Mouse (Mus musculus): Measurements from ENCODE around the gene Traf1. TPM values are rescaled to one million over a fixed set of nuclear protein-coding genes. Genes with fewer than 3 reads are reported as not detected.

The Traf1 gene
- polyA plus RNA-seq, 1 experiment from 2014 or later: 61.4 TPM

GRCm38 (mm10) chr2:34989749-34990148, 28.2 kb upstream of the Traf1 start:
- Histone ChIP-seq H3K4me3 (ENCODE audit: low read depth, low read length) (no peak overlapping the region), H3K9me3 (ENCODE audit: low read length) (no peaks in the 10 kb centered on the region), H3K9ac (replicated peaks; ENCODE audit: low read depth) (no peak overlapping the region), H3K27ac (ENCODE audit: low read length) (no peak overlapping the region), H3K4me1 (ENCODE audit: insufficient read depth, low read depth, low read length) (no peaks in the 10 kb centered on the region), H3K36me3 (ENCODE audit: insufficient read depth, low read length) (no peaks in the 10 kb centered on the region), H3K4me2 (replicated peaks; ENCODE audit: low read depth, low read length) (no peak overlapping the region), H3K27me3 (replicated peaks; ENCODE audit: insufficient read depth, low read length) (no peaks in the 10 kb centered on the region)
- TF ChIP-seq CTCF (IDR thresholded peaks at IDR 0.05) (no peak), EP300 (IDR thresholded peaks at IDR 0.05) (no peak)
- no peak for ATAC-seq
- 63% methylated on average over 1 of the region's 1 CpGs for WGBS
- DNase-seq (ENCODE audit: low spot score): no peak

- 44% methylated on average over 1 of the region's 1 CpGs for WGBS
- DNase-seq (ENCODE audit: low spot score) (no peak), ATAC-seq (no peak)
- Histone ChIP-seq H3K4me2 (replicated peaks; ENCODE audit: low read depth, low read length) (no peak overlapping the region), H3K4me1 (ENCODE audit: insufficient read depth, low read depth, low read length) (no peaks in the 10 kb centered on the region), H3K9me3 (ENCODE audit: low read length) (no peaks in the 10 kb centered on the region), H3K4me3 (ENCODE audit: low read depth, low read length) (no peak overlapping the region), H3K27me3 (replicated peaks; ENCODE audit: insufficient read depth, low read length) (no peaks in the 10 kb centered on the region), H3K9ac (replicated peaks; ENCODE audit: low read depth) (no peak overlapping the region), H3K36me3 (ENCODE audit: insufficient read depth, low read length) (no peaks in the 10 kb centered on the region), H3K27ac (ENCODE audit: low read length) (no peak overlapping the region)
- TF ChIP-seq EP300 (IDR thresholded peaks at IDR 0.05) (no peak), CTCF (IDR thresholded peaks at IDR 0.05) (no peak)
Observed at GRCm38 (mm10) chr2:34987595-34987994, 26.0 kb upstream of the Traf1 start.

GRCm38 (mm10) chr2:34984885-34985284, 23.3 kb upstream of the Traf1 start:
- H3K4me1 ChIP-seq (ENCODE audit: insufficient read depth, low read depth, low read length): no peaks in the 10 kb centered on the region
- ATAC-seq: no peak
- 73% methylated on average over 8 of the region's 8 CpGs for WGBS

GRCm38 (mm10) chr2:34982906-34983698, 21.5 kb upstream of the Traf1 start:
- no peak for TF ChIP-seq EP300 (IDR thresholded peaks at IDR 0.05)
- no peak for TF ChIP-seq CTCF (IDR thresholded peaks at IDR 0.05)
- H3K4me2 ChIP-seq (replicated peaks; ENCODE audit: low read depth, low read length): no peak overlapping the region
- H3K9ac ChIP-seq (replicated peaks; ENCODE audit: low read depth): no peak overlapping the region
- H3K27ac ChIP-seq (ENCODE audit: low read length): no peak overlapping the region
- 51% methylated on average over 11 of the region's 11 CpGs for WGBS
- no peak for DNase-seq (ENCODE audit: low spot score)
- H3K9me3 ChIP-seq (ENCODE audit: low read length): no peaks in the 10 kb centered on the region
- H3K36me3 ChIP-seq (ENCODE audit: insufficient read depth, low read length): no peaks in the 10 kb centered on the region
- ATAC-seq: no peak
- H3K27me3 ChIP-seq (replicated peaks; ENCODE audit: insufficient read depth, low read length): no peaks in the 10 kb centered on the region
- H3K4me3 ChIP-seq (ENCODE audit: low read depth, low read length): no peak overlapping the region
- no peaks in the 10 kb centered on the region for H3K4me1 ChIP-seq (ENCODE audit: insufficient read depth, low read depth, low read length)

More at GRCm38 (mm10) chr2:34984885-34985284, 23.3 kb upstream of the Traf1 start:
- H3K9me3 ChIP-seq (ENCODE audit: low read length): no peaks in the 10 kb centered on the region
- H3K27me3 ChIP-seq (replicated peaks; ENCODE audit: insufficient read depth, low read length): no peaks in the 10 kb centered on the region
- H3K4me3 ChIP-seq (ENCODE audit: low read depth, low read length): no peak overlapping the region
- TF ChIP-seq CTCF (IDR thresholded peaks at IDR 0.05): no peak
- no peak for TF ChIP-seq EP300 (IDR thresholded peaks at IDR 0.05)
- H3K4me2 ChIP-seq (replicated peaks; ENCODE audit: low read depth, low read length): no peak overlapping the region
- no peak for DNase-seq (ENCODE audit: low spot score)
- H3K9ac ChIP-seq (replicated peaks; ENCODE audit: low read depth): no peak overlapping the region
- no peak overlapping the region for H3K27ac ChIP-seq (ENCODE audit: low read length)
- H3K36me3 ChIP-seq (ENCODE audit: insufficient read depth, low read length): no peaks in the 10 kb centered on the region

GRCm38 (mm10) chr2:34982096-34982724, 20.6 kb upstream of the Traf1 start:
- TF ChIP-seq EP300 (IDR thresholded peaks at IDR 0.05) (no peak), CTCF (IDR thresholded peaks at IDR 0.05) (no peak)
- ATAC-seq (no peak), DNase-seq (ENCODE audit: low spot score) (no peak)
- 73% methylated on average over 14 of the region's 14 CpGs for WGBS
- Histone ChIP-seq H3K27me3 (replicated peaks; ENCODE audit: insufficient read depth, low read length) (no peaks in the 10 kb centered on the region), H3K4me2 (replicated peaks; ENCODE audit: low read depth, low read length) (no peak overlapping the region), H3K4me1 (ENCODE audit: insufficient read depth, low read depth, low read length) (no peaks in the 10 kb centered on the region), H3K9me3 (ENCODE audit: low read length) (no peaks in the 10 kb centered on the region), H3K27ac (ENCODE audit: low read length) (no peak overlapping the region), H3K4me3 (ENCODE audit: low read depth, low read length) (no peak overlapping the region), H3K9ac (replicated peaks; ENCODE audit: low read depth) (no peak overlapping the region), H3K36me3 (ENCODE audit: insufficient read depth, low read length) (no peaks in the 10 kb centered on the region)

GRCm38 (mm10) chr2:34979459-34980011, 18.0 kb upstream of the Traf1 start:
- H3K9me3 ChIP-seq (ENCODE audit: low read length): no peaks in the 10 kb centered on the region
- no peak overlapping the region for H3K9ac ChIP-seq (replicated peaks; ENCODE audit: low read depth)
- H3K27me3 ChIP-seq (replicated peaks; ENCODE audit: insufficient read depth, low read length): no peaks in the 10 kb centered on the region
- H3K4me2 ChIP-seq (replicated peaks; ENCODE audit: low read depth, low read length): no peak overlapping the region
- 59% methylated on average over 3 of the region's 3 CpGs for WGBS
- TF ChIP-seq CTCF (IDR thresholded peaks at IDR 0.05) (no peak), EP300 (IDR thresholded peaks at IDR 0.05) (no peak)
- DNase-seq (ENCODE audit: low spot score) (no peak), ATAC-seq (no peak)
- H3K36me3 ChIP-seq (ENCODE audit: insufficient read depth, low read length): no peaks in the 10 kb centered on the region
- no peaks in the 10 kb centered on the region for H3K4me1 ChIP-seq (ENCODE audit: insufficient read depth, low read depth, low read length)
- H3K4me3 ChIP-seq (ENCODE audit: low read depth, low read length): no peak overlapping the region
- H3K27ac ChIP-seq (ENCODE audit: low read length): no peak overlapping the region

Measured in lung, postnatal 0 days (tissue).